Mouse (Mus musculus): Measurements from ENCODE around the gene Ticam1.
A peak's percentile ranks its signal among the peaks of the same experiment; 100 is the strongest.

The Ticam1 gene

GRCm38 (mm10) chr17:56276643-56277566, at the start of gene Ticam1:
Ticam1 (minus strand) TSS chr17:56276786.
- peak; percentile 84 for DNase-seq (ENCODE audit: low spot score)

- DNase-seq (ENCODE audit: low spot score) = peak; percentile 99
These were observed 49.0 kb upstream of the Ticam1 start, which contains the start of gene Kdm4b for GRCm38 (mm10) chr17:56325450-56326152. Kdm4b (plus strand) TSS chr17:56326062.

- no peak for DNase-seq (ENCODE audit: low spot score)
These were observed 47.8 kb upstream of the Ticam1 start for GRCm38 (mm10) chr17:56324419-56324818.

- DNase-seq (ENCODE audit: low spot score) = no peak
These were observed 32.8 kb upstream of the Ticam1 start for GRCm38 (mm10) chr17:56309191-56309945.

DNA sequence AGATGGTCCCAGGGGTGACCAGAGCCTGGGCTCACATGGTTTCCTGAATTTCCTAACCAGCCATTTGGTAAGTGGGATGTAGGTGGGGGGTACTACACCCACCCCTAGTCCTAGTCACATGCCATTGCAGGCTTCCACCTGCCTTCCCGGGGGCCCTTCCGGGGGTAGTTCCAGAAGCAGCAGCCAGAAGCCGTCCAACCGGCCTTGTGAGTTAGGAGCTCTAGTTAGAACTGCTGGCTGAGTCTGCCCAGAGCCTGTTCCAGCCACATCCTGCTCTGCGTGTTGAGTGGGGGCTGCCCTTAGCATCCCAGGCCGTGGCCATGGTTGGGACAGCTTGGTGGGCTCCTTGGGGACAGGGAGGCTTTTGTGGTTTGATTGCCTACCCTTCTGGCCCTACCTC, 31.5 kb upstream of the Ticam1 start:
- DNase-seq (ENCODE audit: low spot score) = no peak

DNA sequence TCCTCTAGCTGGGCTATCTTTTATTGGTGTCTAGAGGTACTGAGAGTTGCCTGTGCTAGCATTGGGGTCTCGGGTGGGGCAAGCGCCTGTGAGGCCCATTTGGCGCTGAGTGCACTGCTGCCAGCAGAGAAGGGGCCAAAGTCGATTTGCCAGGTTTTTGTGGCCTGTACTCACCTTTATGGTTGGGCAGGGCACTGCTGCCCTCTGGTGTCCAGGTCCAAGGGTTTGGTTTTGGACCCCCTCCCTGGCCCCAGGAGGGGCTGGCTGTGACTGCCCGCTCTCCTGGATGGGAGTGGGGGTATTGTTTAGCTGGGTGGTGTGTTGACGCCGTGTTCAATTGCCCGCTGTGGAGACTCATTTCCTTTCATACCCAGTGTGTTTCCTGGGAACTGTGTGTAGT, 29.2 kb upstream of the Ticam1 start:
- DNase-seq (ENCODE audit: low spot score) = no peak

DNA sequence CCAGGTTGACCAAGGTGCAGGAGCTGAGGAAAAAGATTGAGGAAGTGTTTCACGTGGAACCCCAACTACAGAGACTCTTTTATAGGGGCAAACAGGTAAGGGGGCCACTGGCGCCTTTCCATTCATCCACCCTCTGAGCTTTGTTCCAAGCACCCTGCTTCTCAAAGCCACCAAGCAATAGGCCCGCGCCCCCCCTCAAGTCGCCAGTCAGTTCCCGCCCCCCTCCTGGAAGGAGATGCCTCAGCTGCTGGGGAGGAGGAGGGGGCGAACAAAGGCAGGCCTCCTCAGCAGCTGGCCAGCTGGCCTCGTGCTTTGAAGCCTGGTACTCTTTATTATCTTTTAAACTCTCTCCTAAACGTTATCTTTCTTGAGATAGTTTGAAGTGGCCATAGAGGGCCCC, 28.6 kb upstream of the Ticam1 start:
- DNase-seq (ENCODE audit: low spot score) = no peak

DNA sequence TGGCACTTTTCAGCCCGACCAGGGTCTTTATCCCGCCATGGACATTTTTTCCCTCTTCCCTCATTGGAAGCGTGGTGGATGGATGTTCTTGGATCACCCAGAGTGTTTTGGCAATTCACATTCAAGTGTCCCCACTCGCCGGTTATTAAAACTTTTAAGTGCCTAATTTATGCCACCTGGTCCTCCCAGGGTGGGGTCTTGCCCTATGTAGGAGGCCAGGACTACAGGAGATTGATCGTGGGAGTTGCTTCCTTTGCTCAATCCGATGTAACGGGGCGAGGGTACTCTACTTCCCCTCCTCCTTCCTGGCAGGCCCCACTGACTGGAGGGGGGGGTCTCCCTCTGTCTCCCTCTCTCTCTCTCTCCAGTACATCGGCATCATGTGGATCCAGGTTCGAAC, 28.1 kb upstream of the Ticam1 start:
- DNase-seq (ENCODE audit: low spot score) = no peak

- DNase-seq (ENCODE audit: low spot score) = peak; percentile 98
These were observed 27.4 kb upstream of the Ticam1 start for GRCm38 (mm10) chr17:56303847-56304586.

DNA sequence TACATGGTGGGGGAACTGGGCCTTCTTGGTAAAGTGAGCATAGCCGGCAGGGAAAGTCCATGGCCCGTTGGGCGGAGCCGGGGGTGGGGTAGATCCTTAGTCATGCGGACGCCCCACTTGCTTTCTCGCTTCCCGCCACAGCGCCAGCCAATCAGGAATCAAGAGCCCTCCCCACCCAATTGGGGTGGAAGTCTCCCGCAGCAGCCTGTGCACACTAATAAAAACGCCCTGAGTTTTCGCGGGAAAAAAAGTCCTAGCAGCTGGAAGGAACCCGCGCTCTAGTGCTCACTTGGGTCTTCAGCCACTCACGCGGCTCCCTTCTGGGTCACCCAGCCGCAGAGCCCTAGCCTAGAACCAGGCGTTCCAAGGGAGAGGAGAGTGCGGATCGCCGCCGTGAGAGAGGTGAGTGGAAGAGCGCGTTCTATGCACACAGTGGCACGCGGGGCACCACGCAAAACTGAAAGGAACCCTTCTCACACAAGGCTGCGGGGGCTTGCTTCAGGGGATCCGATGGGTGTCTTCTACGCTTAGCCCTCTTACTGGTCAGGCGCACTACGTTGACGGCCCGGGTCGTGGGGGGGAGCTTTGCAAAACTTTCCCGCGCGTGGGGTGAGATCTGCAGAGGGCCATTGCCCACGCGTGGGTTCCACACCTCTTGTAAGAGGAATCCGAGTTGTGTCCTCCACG, 26.7 kb upstream of the Ticam1 start, which contains the start of gene Uhrf1:
TSS of gene Uhrf1 (plus strand) at position 162 of the 687 bp plus-strand sequence.
- peak; percentile 86 for DNase-seq (ENCODE audit: low spot score)

DNA sequence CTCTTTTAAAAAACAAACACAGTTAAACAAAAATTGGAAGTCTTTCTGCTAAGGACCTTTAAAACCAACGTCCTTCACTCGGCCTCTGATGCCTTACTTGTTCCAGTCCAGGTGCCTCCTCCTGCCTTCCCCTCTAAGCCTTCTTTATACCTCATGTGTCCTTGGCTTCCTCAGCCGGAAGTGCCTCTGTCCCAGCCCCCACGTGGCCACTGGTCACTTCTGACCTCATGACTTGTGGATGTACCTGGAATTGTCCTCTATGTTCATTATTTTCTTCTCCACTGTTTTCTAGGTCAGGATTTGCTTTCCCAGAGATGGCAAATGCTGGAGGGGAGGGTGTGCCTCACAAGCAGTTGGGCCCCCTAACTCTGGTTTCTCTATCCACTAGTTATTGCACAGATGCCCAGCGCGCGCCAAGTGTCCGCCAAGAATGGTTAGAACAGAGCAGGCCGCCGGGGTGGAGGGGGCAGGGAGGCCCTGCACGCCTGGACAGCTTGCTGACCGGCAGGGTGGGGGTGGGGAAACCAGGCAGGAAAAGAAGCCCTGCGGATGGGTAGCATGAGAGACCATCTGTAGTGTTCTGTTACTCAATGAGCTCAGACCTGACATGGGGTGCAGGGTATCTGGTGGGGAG, 25.9 kb upstream of the Ticam1 start:
- DNase-seq (ENCODE audit: low spot score) = peak; percentile 72

DNA sequence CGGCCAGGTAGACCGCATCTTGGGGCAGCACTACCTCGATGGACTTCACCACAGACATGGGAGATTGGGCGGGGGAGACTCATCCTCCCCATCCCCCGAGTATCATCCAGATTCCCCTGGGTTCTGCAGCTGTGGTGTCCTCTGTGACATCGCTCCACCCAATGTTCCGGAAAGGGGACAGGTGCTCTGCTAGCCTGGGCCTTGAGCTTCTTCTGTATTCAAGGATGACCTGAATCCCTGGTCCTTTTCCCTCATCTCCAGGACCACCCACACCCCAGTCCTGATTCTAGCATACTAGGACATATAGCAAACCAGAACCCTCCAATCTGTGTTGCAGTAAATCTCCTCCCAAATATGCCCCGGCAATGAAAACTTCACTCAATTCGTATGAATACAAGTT, 23.6 kb upstream of the Ticam1 start, which contains the start of gene Arrdc5:
TSS of gene Arrdc5 (minus strand) at position 101 of the 400 bp plus-strand sequence.
- no peak for DNase-seq (ENCODE audit: low spot score)

- DNase-seq (ENCODE audit: low spot score) = no peak
These were observed 21.7 kb upstream of the Ticam1 start for GRCm38 (mm10) chr17:56298238-56298637.

DNA sequence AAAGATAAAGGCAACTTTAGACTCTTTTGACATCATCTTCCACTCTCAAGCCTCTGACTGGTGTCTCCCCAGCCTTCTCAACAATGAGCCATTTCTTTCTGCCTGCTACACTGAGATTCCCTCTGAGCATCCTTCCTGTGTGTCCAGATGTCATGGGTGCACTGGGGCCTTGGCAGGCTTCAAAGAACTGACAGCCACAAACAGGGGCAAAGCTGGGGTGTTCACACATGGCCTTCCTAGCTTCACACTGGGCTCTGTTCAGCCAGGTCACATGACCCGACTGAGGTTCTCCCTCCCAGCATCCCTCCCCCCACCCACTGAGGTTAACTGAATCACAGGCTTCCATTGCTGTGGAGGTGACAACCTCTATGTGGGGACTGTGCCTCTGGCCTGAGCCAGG, 19.6 kb upstream of the Ticam1 start:
- DNase-seq (ENCODE audit: low spot score) = no peak

DNA sequence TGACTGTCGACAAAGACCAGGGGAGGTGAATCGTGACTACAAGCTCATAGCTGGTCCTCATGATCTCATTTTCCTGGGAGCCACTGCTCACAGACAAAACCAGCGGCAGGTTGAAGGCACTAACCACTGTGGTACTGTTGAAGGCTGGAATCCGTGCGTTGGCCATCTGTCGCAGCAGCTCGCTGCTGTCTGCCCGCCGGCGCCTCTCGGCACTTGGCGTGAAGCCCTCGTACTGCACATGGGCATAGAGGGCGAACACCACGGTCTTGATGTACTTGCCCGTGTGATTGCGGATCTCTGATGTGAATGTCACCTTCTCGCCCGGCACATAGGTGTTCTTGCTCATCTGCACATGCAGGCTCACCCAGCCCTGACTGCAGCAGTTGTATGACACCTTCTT, 17.7 kb upstream of the Ticam1 start:
- DNase-seq (ENCODE audit: low spot score) = no peak

- no peak for DNase-seq (ENCODE audit: low spot score)
These were observed 16.7 kb upstream of the Ticam1 start for GRCm38 (mm10) chr17:56293291-56293690.

- no peak for DNase-seq (ENCODE audit: low spot score)
These were observed 16.1 kb upstream of the Ticam1 start, which contains the start of gene Plin3 for GRCm38 (mm10) chr17:56292531-56293222. Plin3 (minus strand) TSS chr17:56292873.

GRCm38 (mm10) chr17:56291826-56292475, 15.4 kb upstream of the Ticam1 start:
- no peak for DNase-seq (ENCODE audit: low spot score)

DNA sequence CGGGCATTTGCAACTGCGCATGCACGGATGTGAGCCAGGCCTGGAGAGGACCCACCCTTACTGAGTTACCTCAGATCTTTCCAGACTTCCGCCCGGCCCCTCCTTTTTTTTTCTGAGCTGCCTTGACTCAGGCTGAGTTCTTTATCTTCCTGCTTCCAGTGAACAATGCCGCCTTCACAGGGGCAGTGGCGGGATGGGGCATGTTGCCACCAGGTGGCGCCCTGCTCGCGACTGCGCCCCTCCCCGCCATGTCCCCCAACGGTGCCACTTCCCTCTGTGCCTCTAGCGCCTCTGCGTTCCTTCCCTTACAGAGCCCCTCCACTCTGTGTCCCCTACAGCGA, 14.6 kb upstream of the Ticam1 start:
- DNase-seq (ENCODE audit: low spot score) = peak; percentile 93
